Comparison of ENCODE assay signal across 19 mouse cellular contexts in genomic region chr7:64070930-64071329, GRCm38 (mm10).
"Had no signal": no experiment of that assay in that cellular context is flagged by ENCODE, and none has a peak within 500 bp of the region (broad histone marks: within the 10 kb centered on the region; RNA-seq: fewer than 3 reads in every experiment).

No protein-coding gene starts in this region.

- H3K27me3 ChIP-seq: lung, embryonic 15.5 days; midbrain, embryonic 13.5 days; midbrain, embryonic 15.5 days; neural tube, embryonic 12.5 days; stomach, embryonic 15.5 days had no signal

- H3K9me3 ChIP-seq: liver, embryonic 15.5 days; lung, embryonic 15.5 days; midbrain, embryonic 13.5 days; midbrain, embryonic 15.5 days; neural tube, embryonic 12.5 days; stomach, embryonic 15.5 days had no signal

- H3K4me3 ChIP-seq: liver, embryonic 15.5 days; lung, embryonic 15.5 days; megakaryocyte, embryonic 14.5 days; midbrain, embryonic 13.5 days; midbrain, embryonic 15.5 days; neural tube, embryonic 12.5 days; stomach, embryonic 15.5 days had no signal

- H3K36me3 ChIP-seq: liver, embryonic 15.5 days; lung, embryonic 15.5 days; midbrain, embryonic 13.5 days; midbrain, embryonic 15.5 days; neural tube, embryonic 12.5 days; stomach, embryonic 15.5 days had no signal

- ATAC-seq: liver, postnatal 0 days; lung, postnatal 0 days; midbrain, embryonic 13.5 days; midbrain, embryonic 15.5 days had no signal

- H3K27ac ChIP-seq: liver, embryonic 15.5 days; lung, embryonic 15.5 days; macrophage; midbrain, embryonic 13.5 days; midbrain, embryonic 15.5 days; neural tube, embryonic 12.5 days; stomach, embryonic 15.5 days; stomach, postnatal 0 days had no signal

- H3K4me1 ChIP-seq: liver, embryonic 15.5 days; lung, embryonic 15.5 days; midbrain, embryonic 13.5 days; midbrain, embryonic 15.5 days; neural tube, embryonic 12.5 days; stomach, embryonic 15.5 days had no signal

- H3K9ac ChIP-seq: liver, embryonic 15.5 days; liver, postnatal 0 days; lung, embryonic 15.5 days; midbrain, embryonic 13.5 days; midbrain, embryonic 15.5 days; neural tube, embryonic 12.5 days; stomach, embryonic 15.5 days had no signal

- H3K4me2 ChIP-seq: liver, embryonic 15.5 days; lung, embryonic 15.5 days; midbrain, embryonic 11.5 days; midbrain, embryonic 13.5 days; midbrain, embryonic 15.5 days; neural tube, embryonic 12.5 days; stomach, embryonic 15.5 days had no signal

- DNase-seq: lung, adult 2 months; lung, postnatal 14 days; lung, postnatal 36 days; right cerebral cortex, postnatal 14 days; thymus, adult 18-20 months; thymus, postnatal 14 days; thymus, postnatal 36 days had no signal
